ENCODE assay signal across 9 mouse cellular contexts in genomic region chr10:127183759-127184158, GRCm38 (mm10). TPM values are rescaled to one million over a fixed set of nuclear protein-coding genes. Genes with fewer than 3 reads are reported as not detected.
A peak's percentile ranks its signal among the peaks of the same experiment; 100 is the strongest.
DNase-seq lines count a peak whose midpoint lies in the region; ATAC-seq and TF ChIP-seq lines count a peak whose summit lies in the region.
"Had no signal": no experiment of that assay in that cellular context is flagged by ENCODE, and none has a peak within 500 bp of the region (broad histone marks: within the 10 kb centered on the region; RNA-seq: fewer than 3 reads in every experiment).

No protein-coding gene starts in this region.

- H3K9ac ChIP-seq in kidney, embryonic 14.5 days (ENCODE audit: low read depth, low read length), result 0 out of 2 replicates have a peak overlapping the region, but pooled peaks have one; percentile 18
- H3K9ac ChIP-seq in embryonic facial prominence, embryonic 11.5 days (replicated peaks; ENCODE audit: low read length), result no peak overlapping the region
- H3K9ac ChIP-seq in intestine, embryonic 16.5 days (ENCODE audit: low read depth, low read length), result peak overlapping the region; percentile 29; the same call in 1 of the 2 replicates
- H3K9ac ChIP-seq in neural tube, embryonic 13.5 days, result peak overlapping the region; percentile 34; the same call in 1 of the 2 replicates

- H3K4me1 ChIP-seq in kidney, embryonic 14.5 days (ENCODE audit: control insufficient read depth, insufficient read depth, low read length), result peaks cover 23% of the 10 kb centered on the region
- H3K4me1 ChIP-seq in embryonic facial prominence, embryonic 11.5 days (ENCODE audit: control insufficient read depth, insufficient read depth, low read length), result 0 out of 2 replicates have a peak, but pooled peaks cover 2% of the 10 kb centered on the region
- H3K4me1 ChIP-seq in intestine, embryonic 16.5 days (ENCODE audit: control insufficient read depth, insufficient read depth, low read length), result peaks cover 24% of the 10 kb centered on the region
- peaks cover 46% of the 10 kb centered on the region for H3K4me1 ChIP-seq in neural tube, embryonic 13.5 days (replicated peaks)
- H3K4me1 ChIP-seq in kidney, adult 2 months (ENCODE audit: control insufficient read depth, insufficient read depth, low read length), result peaks cover 1% of the 10 kb centered on the region; the same call in 1 of the 2 replicates

- peaks cover 18% of the 10 kb centered on the region for H3K27me3 ChIP-seq in kidney, embryonic 14.5 days (ENCODE audit: control insufficient read depth, insufficient read depth, low read length)
- peaks cover 20% of the 10 kb centered on the region for H3K27me3 ChIP-seq in embryonic facial prominence, embryonic 11.5 days (ENCODE audit: control insufficient read depth, insufficient read depth, low read length)
- H3K27me3 ChIP-seq in intestine, embryonic 16.5 days (replicated peaks; ENCODE audit: control insufficient read depth, insufficient read depth, low read length), result peaks cover 33% of the 10 kb centered on the region
- H3K27me3 ChIP-seq in neural tube, embryonic 13.5 days, result peaks cover 50% of the 10 kb centered on the region
- H3K27me3 ChIP-seq in kidney, adult 2 months (replicated peaks; ENCODE audit: control insufficient read depth, insufficient read depth, low read length), result no peaks in the 10 kb centered on the region
- H3K27me3 ChIP-seq: Patski had no signal

- no peak overlapping the region for H3K27ac ChIP-seq in kidney, embryonic 14.5 days (ENCODE audit: low read depth, low read length)
- no peak overlapping the region for H3K27ac ChIP-seq in embryonic facial prominence, embryonic 11.5 days (replicated peaks; ENCODE audit: low read depth, low read length)
- H3K27ac ChIP-seq in intestine, embryonic 16.5 days (ENCODE audit: low read length), result no peak overlapping the region
- H3K27ac ChIP-seq in neural tube, embryonic 13.5 days (replicated peaks), result no peak overlapping the region
- no peak overlapping the region for H3K27ac ChIP-seq in kidney, adult 2 months (ENCODE audit: insufficient read depth, low read depth, low read length)

- WGBS in kidney, embryonic 14.5 days, result 17% methylated on average over 20 of the region's 20 CpGs
- WGBS in embryonic facial prominence, embryonic 11.5 days, result 9% methylated on average over 20 of the region's 20 CpGs
- 16% methylated on average over 20 of the region's 20 CpGs for WGBS in intestine, embryonic 16.5 days
- 15% methylated on average over 20 of the region's 20 CpGs for WGBS in neural tube, embryonic 13.5 days
- 28% methylated on average over 20 of the region's 20 CpGs for WGBS in kidney, adult 2 months

- no peak for TF ChIP-seq CTCF in kidney, adult 2 months (conservative IDR thresholded peaks at IDR 0.05; ENCODE audit: insufficient read depth, insufficient read length, low read depth, low read length)

- peaks cover 12% of the 10 kb centered on the region; the same call in 1 of the 2 replicates for H3K36me3 ChIP-seq in kidney, embryonic 14.5 days (ENCODE audit: control insufficient read depth, insufficient read depth, low read length)
- H3K36me3 ChIP-seq in embryonic facial prominence, embryonic 11.5 days (replicated peaks; ENCODE audit: control insufficient read depth, insufficient read depth, low read depth, low read length), result no peaks in the 10 kb centered on the region
- peaks cover 5% of the 10 kb centered on the region; the same call in 1 of the 2 replicates for H3K36me3 ChIP-seq in intestine, embryonic 16.5 days (ENCODE audit: control insufficient read depth, insufficient read depth, low read length)
- H3K36me3 ChIP-seq in neural tube, embryonic 13.5 days, result peaks cover 25% of the 10 kb centered on the region
- H3K36me3 ChIP-seq in kidney, adult 2 months (ENCODE audit: control insufficient read depth, insufficient read depth, low read length), result no peaks in the 10 kb centered on the region

- H3K4me2 ChIP-seq in kidney, embryonic 14.5 days (replicated peaks; ENCODE audit: low read depth, low read length), result peak overlapping the region; percentile 31
- peak overlapping the region; percentile 22; the same call in 1 of the 2 replicates for H3K4me2 ChIP-seq in embryonic facial prominence, embryonic 11.5 days (ENCODE audit: low read depth, low read length)
- H3K4me2 ChIP-seq in intestine, embryonic 16.5 days (ENCODE audit: low read depth, low read length), result peak overlapping the region; percentile 46
- H3K4me2 ChIP-seq in neural tube, embryonic 13.5 days, result peak overlapping the region; percentile 30

- TF ChIP-seq POLR2A in kidney, adult 2 months (IDR thresholded peaks at IDR 0.05; ENCODE audit: low read depth, low read length), result no peak

- DNase-seq in kidney, postnatal 25 days, result no peak
- DNase-seq in embryonic facial prominence, embryonic 11.5 days (ENCODE audit: low spot score), result peak; percentile 42
- DNase-seq in cerebellum, adult 8-10 months, result no peak
- DNase-seq in urinary bladder, adult 2 months (ENCODE audit: low spot score), result no peak
- no peak for DNase-seq in kidney, adult 2 months

- no peak for ATAC-seq in kidney, embryonic 14.5 days (ENCODE audit: low FRiP score, low TSS enrichment)
- ATAC-seq in embryonic facial prominence, embryonic 11.5 days (replicated peaks; ENCODE audit: insufficient number of reproducible peaks, low FRiP score, low TSS enrichment, low read depth), result no peak
- peak; percentile 30 for ATAC-seq in intestine, embryonic 16.5 days
- ATAC-seq in neural tube, embryonic 13.5 days (ENCODE audit: low read depth), result no peak
- ATAC-seq: Patski had no signal

- peak overlapping the region; percentile 7 for H3K4me3 ChIP-seq in kidney, embryonic 14.5 days (ENCODE audit: low read length)
- H3K4me3 ChIP-seq in embryonic facial prominence, embryonic 11.5 days (ENCODE audit: low read depth, low read length), result no peak overlapping the region; the same call in 1 of the 2 replicates
- H3K4me3 ChIP-seq in intestine, embryonic 16.5 days (ENCODE audit: low read length), result 0 out of 2 replicates have a peak overlapping the region, but pooled peaks have one; percentile 5
- H3K4me3 ChIP-seq in neural tube, embryonic 13.5 days, result no peak overlapping the region
- no peak overlapping the region for H3K4me3 ChIP-seq in kidney, adult 2 months (ENCODE audit: insufficient read depth, low read depth, low read length)

- H3K9me3 ChIP-seq in kidney, embryonic 14.5 days (ENCODE audit: control insufficient read depth, low read length), result no peaks in the 10 kb centered on the region
- no peaks in the 10 kb centered on the region for H3K9me3 ChIP-seq in embryonic facial prominence, embryonic 11.5 days (replicated peaks; ENCODE audit: control insufficient read depth, low read length)
- 0 out of 2 replicates have a peak, but pooled peaks cover 4% of the 10 kb centered on the region for H3K9me3 ChIP-seq in intestine, embryonic 16.5 days (ENCODE audit: control insufficient read depth, low read length)
- no peaks in the 10 kb centered on the region for H3K9me3 ChIP-seq in neural tube, embryonic 13.5 days

RNA-seq across cellular contexts. Expression of gene Slc26a10, which starts 3.3 kb away (rescaled TPM):
- 2.0 and 2.3 TPM in 2 replicates for polyA plus RNA-seq in kidney, embryonic 14.5 days (2014; fragmentation: Nextera tagmentation; extraction: Ambion mirVana)
- 1.1 and 2.0 TPM in 2 replicates for polyA plus RNA-seq in embryonic facial prominence, embryonic 11.5 days (2014; fragmentation: Nextera tagmentation; extraction: Ambion mirVana)
- 1.0 and 1.1 TPM in 2 replicates for polyA plus RNA-seq in intestine, embryonic 16.5 days (2015; fragmentation: Nextera tagmentation; extraction: Ambion mirVana)
- polyA plus RNA-seq in neural tube, embryonic 13.5 days (2015; fragmentation: Nextera tagmentation; extraction: Ambion mirVana), result 0.83 and 0.93 TPM in 2 replicates
- polyA plus RNA-seq in urinary bladder, adult 2 months (2012; rRNA removed), result 0.72 and 1.5 TPM in 2 replicates
- polyA plus RNA-seq in kidney, adult 2 months (2012; rRNA removed), result 6.6 and 8.1 TPM in 2 replicates

RNA-seq across cellular contexts. Expression of gene Arhgef25, which starts 6.1 kb away (rescaled TPM):
- 31.0 and 32.9 TPM in 2 replicates for polyA plus RNA-seq in kidney, embryonic 14.5 days (2014; fragmentation: Nextera tagmentation; extraction: Ambion mirVana)
- 32.7 and 38.4 TPM in 2 replicates for polyA plus RNA-seq in embryonic facial prominence, embryonic 11.5 days (2014; fragmentation: Nextera tagmentation; extraction: Ambion mirVana)
- polyA plus RNA-seq in intestine, embryonic 16.5 days (2015; fragmentation: Nextera tagmentation; extraction: Ambion mirVana), result 44.7 and 46.3 TPM in 2 replicates
- polyA plus RNA-seq in neural tube, embryonic 13.5 days (2015; fragmentation: Nextera tagmentation; extraction: Ambion mirVana), result 38.1 and 42.0 TPM in 2 replicates
- polyA plus RNA-seq in urinary bladder, adult 2 months (2012; rRNA removed), result 178 and 188 TPM in 2 replicates
- polyA plus RNA-seq in kidney, adult 2 months (2012; rRNA removed), result 9.2 and 11.9 TPM in 2 replicates

RNA-seq across cellular contexts. Expression of gene Dtx3, which starts 11.8 kb away (rescaled TPM):
- 107 and 117 TPM in 2 replicates for polyA plus RNA-seq in kidney, embryonic 14.5 days (2014; fragmentation: Nextera tagmentation; extraction: Ambion mirVana)
- polyA plus RNA-seq in embryonic facial prominence, embryonic 11.5 days (2014; fragmentation: Nextera tagmentation; extraction: Ambion mirVana), result 93.8 and 108 TPM in 2 replicates
- 54.4 and 56.9 TPM in 2 replicates for polyA plus RNA-seq in intestine, embryonic 16.5 days (2015; fragmentation: Nextera tagmentation; extraction: Ambion mirVana)
- 188 and 221 TPM in 2 replicates for polyA plus RNA-seq in neural tube, embryonic 13.5 days (2015; fragmentation: Nextera tagmentation; extraction: Ambion mirVana)
- 193 and 272 TPM in 2 replicates for polyA plus RNA-seq in urinary bladder, adult 2 months (2012; rRNA removed)
- polyA plus RNA-seq in kidney, adult 2 months (2012; rRNA removed), result 101 and 132 TPM in 2 replicates

RNA-seq across cellular contexts. Expression of gene B4galnt1, which starts 18.7 kb away (rescaled TPM):
- polyA plus RNA-seq in kidney, embryonic 14.5 days (2014; fragmentation: Nextera tagmentation; extraction: Ambion mirVana), result 6.2 and 8.7 TPM in 2 replicates
- polyA plus RNA-seq in embryonic facial prominence, embryonic 11.5 days (2014; fragmentation: Nextera tagmentation; extraction: Ambion mirVana), result 4.9 and 5.2 TPM in 2 replicates
- polyA plus RNA-seq in intestine, embryonic 16.5 days (2015; fragmentation: Nextera tagmentation; extraction: Ambion mirVana), result 65.6 and 66.7 TPM in 2 replicates
- 45.0 and 45.1 TPM in 2 replicates for polyA plus RNA-seq in neural tube, embryonic 13.5 days (2015; fragmentation: Nextera tagmentation; extraction: Ambion mirVana)
- polyA plus RNA-seq in urinary bladder, adult 2 months (2012; rRNA removed), result 6.2 and 7.9 TPM in 2 replicates
- polyA plus RNA-seq in kidney, adult 2 months (2012; rRNA removed), result 15.4 and 27.5 TPM in 2 replicates

RNA-seq across cellular contexts. Expression of gene Pip4k2c, which starts 27.6 kb away (rescaled TPM):
- polyA plus RNA-seq in kidney, embryonic 14.5 days (2014; fragmentation: Nextera tagmentation; extraction: Ambion mirVana), result 19.2 and 31.0 TPM in 2 replicates
- 14.7 and 17.8 TPM in 2 replicates for polyA plus RNA-seq in embryonic facial prominence, embryonic 11.5 days (2014; fragmentation: Nextera tagmentation; extraction: Ambion mirVana)
- 40.3 and 44.5 TPM in 2 replicates for polyA plus RNA-seq in intestine, embryonic 16.5 days (2015; fragmentation: Nextera tagmentation; extraction: Ambion mirVana)
- polyA plus RNA-seq in neural tube, embryonic 13.5 days (2015; fragmentation: Nextera tagmentation; extraction: Ambion mirVana), result 20.2 and 20.7 TPM in 2 replicates
- 47.7 and 48.4 TPM in 2 replicates for polyA plus RNA-seq in urinary bladder, adult 2 months (2012; rRNA removed)
- polyA plus RNA-seq in kidney, adult 2 months (2012; rRNA removed), result 116 and 120 TPM in 2 replicates

Comparison
In these comparisons a context has a peak if more than half of its experiments do, and no peak if none do; other contexts are left out.
1. H3K4me3 ChIP-seq: peak in kidney, embryonic 14.5 days (single experiment) and intestine, embryonic 16.5 days (single experiment); none in embryonic facial prominence, embryonic 11.5 days (single experiment), neural tube, embryonic 13.5 days (single experiment) and kidney, adult 2 months (single experiment).
2. Peak in every context shown above with its lines, with median percentiles within 50 percentile points of each other: H3K4me2 ChIP-seq.